Mouse (Mus musculus) neural tube, embryonic 14.5 days (tissue): Measurements from ENCODE around the gene Slfnl1. TPM values are rescaled to one million over a fixed set of nuclear protein-coding genes. Genes with fewer than 3 reads are reported as not detected.

Source experiments
- ATAC-seq: fragments of 200-750 bp; cut with Nextera tagmentation; 2 replicates; pipeline ENCODE4 v1.8.0; 2017; ENCODE audit warnings: low read depth, mild to moderate bottlenecking, moderate TSS enrichment, moderate library complexity
- H3K27ac ChIP-seq: fragments of 300-500 bp; sonication (generic); 2 replicates; pipeline ENCODE4 v1.5.1; 2014; ENCODE audit warnings: low read depth, mild to moderate bottlenecking, control low read depth, low read length, moderate library complexity, mixed read lengths
- H3K27me3 ChIP-seq: fragments of 300-500 bp; sonication (generic); 2 replicates; pipeline ENCODE4 v1.6.1; 2014; ENCODE audit warnings: low read length; ENCODE audit not compliant: control insufficient read depth, insufficient read depth
- H3K36me3 ChIP-seq: fragments of 300-500 bp; sonication (generic); 2 replicates; pipeline ENCODE4 v1.6.1; 2014; ENCODE audit warnings: low read length, mixed read lengths; ENCODE audit not compliant: control insufficient read depth, insufficient read depth
- H3K4me1 ChIP-seq: fragments of 300-500 bp; sonication (generic); 2 replicates; pipeline ENCODE4 v1.6.1; 2014; ENCODE audit warnings: low read length; ENCODE audit not compliant: control insufficient read depth, insufficient read depth
- H3K4me2 ChIP-seq: fragments of 300-500 bp; sonication (generic); 2 replicates; pipeline ENCODE4 v1.6.1; 2014; ENCODE audit warnings: mild to moderate bottlenecking, low read depth, low read length, control low read depth
- H3K4me3 ChIP-seq: fragments of 300-500 bp; sonication (generic); 2 replicates; pipeline ENCODE4 v1.5.1; 2014; ENCODE audit warnings: low read depth, low read length, control low read depth, mixed read lengths
- H3K9ac ChIP-seq: fragments of 300-500 bp; sonication (generic); replicated peaks from 2 replicates; pipeline ENCODE4 v1.6.1; 2014; ENCODE audit warnings: low read depth, mild to moderate bottlenecking, control low read depth, low read length, mixed read lengths
- H3K9me3 ChIP-seq: fragments of 300-500 bp; sonication (generic); 2 replicates; pipeline ENCODE4 v1.6.1; 2016; ENCODE audit warnings: low read length; ENCODE audit not compliant: control insufficient read depth
- WGBS: fragments of 180-500 bp; shearing (Covaris S2); extraction: QIAGEN DNeasy Blood & Tissue Kit; methylation state at CpG from one replicate; pipeline ENCODE4 v1.1.7; 2014; 5-methylcytosine and 5-hydroxymethylcytosine counted together
- polyA plus RNA-seq: library from polyadenylated mRNA; unstranded; fragments of >200 nt; fragmentation: Nextera tagmentation; extraction: Ambion mirVana; gene quantifications from 2 replicates; pipeline ENCODE4 v1.2.1, GENCODE M21; 2014

The Slfnl1 gene
- 0.15 TPM in 1 of 2 replicates, not detected in the other for polyA plus RNA-seq

DNA sequence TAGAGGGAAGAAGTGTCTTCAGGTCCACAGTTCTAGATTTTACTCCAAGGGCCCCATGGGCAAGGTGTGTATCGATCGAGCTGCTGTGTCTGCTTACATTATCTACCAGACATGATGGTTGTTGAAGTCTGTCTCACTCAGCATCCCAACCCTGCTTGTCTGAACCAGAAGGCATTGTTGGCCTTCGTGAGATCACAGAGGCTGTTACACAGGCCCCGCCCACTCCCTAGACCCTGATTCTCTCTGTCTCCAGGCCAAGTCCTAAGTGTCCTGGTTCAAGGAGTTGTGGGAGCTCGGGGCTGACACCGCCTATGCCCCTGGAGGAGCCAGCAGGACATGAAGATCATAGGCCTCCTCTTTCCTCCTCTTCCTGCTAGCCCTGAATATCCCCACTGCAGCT lies at the start of gene Slfnl1:
Slfnl1 (plus strand) TSS at position 246 of the 400 bp plus-strand sequence.
- Histone ChIP-seq H3K4me2 (no peak within 1 kb of the TSS), H3K4me1 (no peaks in the 10 kb centered on the region), H3K36me3 (peaks cover 37% of the 10 kb centered on the region), H3K27ac (no peak within 1 kb of the TSS), H3K4me3 (no peak within 1 kb of the TSS), H3K27me3 (no peaks in the 10 kb centered on the region), H3K9me3 (no peaks in the 10 kb centered on the region), H3K9ac (no peak within 1 kb of the TSS)
- WGBS = 90% methylated on average over 6 of the region's 6 CpGs
- no peak for ATAC-seq

DNA sequence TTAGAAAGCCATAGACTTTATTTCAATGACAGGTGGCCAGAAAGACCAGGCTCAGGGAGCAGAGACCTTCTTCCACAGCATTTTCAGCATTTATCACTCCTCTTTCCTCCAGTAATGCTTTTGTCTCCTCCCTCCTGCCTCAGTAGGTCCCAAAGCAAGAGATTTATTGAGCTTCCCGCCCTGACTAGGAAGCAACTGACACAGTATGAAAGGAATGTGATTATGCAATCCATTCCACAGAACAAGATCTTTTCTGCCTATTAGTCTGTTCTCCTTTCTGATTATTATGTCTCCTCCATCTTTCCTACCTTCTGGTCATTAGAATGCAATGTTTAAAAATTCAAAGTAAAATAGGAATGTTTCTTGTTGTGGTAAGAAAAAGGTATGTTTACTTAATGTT lies 44.3 kb upstream of the Slfnl1 start:
- H3K36me3 ChIP-seq = peaks cover 9% of the 10 kb centered on the region
- H3K4me1 ChIP-seq = no peaks in the 10 kb centered on the region
- H3K27ac ChIP-seq = no peak overlapping the region
- H3K9ac ChIP-seq = no peak overlapping the region
- WGBS = 17% methylated on average over 1 of the region's 1 CpGs
- H3K27me3 ChIP-seq = no peaks in the 10 kb centered on the region
- no peak overlapping the region for H3K4me3 ChIP-seq
- ATAC-seq = no peak
- H3K4me2 ChIP-seq = no peak overlapping the region
- no peaks in the 10 kb centered on the region for H3K9me3 ChIP-seq

DNA sequence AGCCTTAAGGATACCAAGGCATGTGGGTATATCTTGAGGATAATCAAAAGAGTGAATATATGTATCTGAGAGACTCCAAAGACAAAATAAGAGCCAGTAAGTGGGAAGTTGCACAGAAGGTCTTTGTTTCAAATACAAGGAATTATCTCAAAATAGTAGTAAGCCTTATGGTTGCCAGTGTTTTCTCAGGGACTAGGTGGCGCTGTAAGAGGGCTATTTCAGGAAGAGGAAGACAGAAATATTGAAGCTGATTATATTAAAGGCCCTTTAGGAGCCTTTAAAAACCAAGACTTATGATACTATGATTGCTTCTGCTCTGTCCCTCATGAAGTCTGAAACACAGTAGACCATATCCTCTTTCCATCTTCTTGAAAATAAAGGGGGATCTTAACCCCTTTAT lies 25.1 kb upstream of the Slfnl1 start:
- no peak overlapping the region for H3K9ac ChIP-seq
- H3K9me3 ChIP-seq = 0 out of 2 replicates have a peak, but pooled peaks cover 3% of the 10 kb centered on the region
- WGBS = 85% methylated on average over 1 of the region's 1 CpGs
- H3K27ac ChIP-seq = no peak overlapping the region
- H3K4me1 ChIP-seq = no peaks in the 10 kb centered on the region
- H3K4me2 ChIP-seq = no peak overlapping the region
- no peaks in the 10 kb centered on the region for H3K27me3 ChIP-seq
- H3K36me3 ChIP-seq = peaks cover 33% of the 10 kb centered on the region
- ATAC-seq = no peak
- H3K4me3 ChIP-seq = no peak overlapping the region

DNA sequence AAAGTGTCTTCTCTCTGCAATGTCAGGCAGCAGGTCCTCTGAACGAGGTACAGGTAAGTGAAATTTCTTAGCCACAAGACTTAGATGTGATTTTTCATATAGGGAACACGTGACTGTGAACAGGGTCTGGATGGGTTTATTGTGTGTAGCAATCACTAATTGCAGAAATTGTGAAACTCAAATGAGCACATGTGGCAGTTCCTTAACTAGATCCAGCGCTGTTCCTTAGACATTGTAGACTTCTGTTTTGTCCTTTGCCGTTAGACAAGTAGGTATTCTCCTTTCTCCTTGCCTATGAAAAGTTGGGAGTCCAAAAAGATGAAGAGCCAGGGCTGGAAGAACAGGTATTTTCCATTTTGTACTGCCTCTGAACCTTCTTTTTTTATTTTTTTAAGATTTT lies 20.8 kb upstream of the Slfnl1 start:
- no peaks in the 10 kb centered on the region for H3K4me1 ChIP-seq
- 0 out of 2 replicates have a peak, but pooled peaks cover 3% of the 10 kb centered on the region for H3K9me3 ChIP-seq
- H3K4me2 ChIP-seq = no peak overlapping the region
- no peaks in the 10 kb centered on the region for H3K27me3 ChIP-seq
- no peak overlapping the region for H3K27ac ChIP-seq
- ATAC-seq = no peak
- no peak overlapping the region for H3K4me3 ChIP-seq
- no peak overlapping the region for H3K9ac ChIP-seq
- WGBS = 97% methylated on average over 4 of the region's 4 CpGs
- peaks cover 32% of the 10 kb centered on the region for H3K36me3 ChIP-seq

DNA sequence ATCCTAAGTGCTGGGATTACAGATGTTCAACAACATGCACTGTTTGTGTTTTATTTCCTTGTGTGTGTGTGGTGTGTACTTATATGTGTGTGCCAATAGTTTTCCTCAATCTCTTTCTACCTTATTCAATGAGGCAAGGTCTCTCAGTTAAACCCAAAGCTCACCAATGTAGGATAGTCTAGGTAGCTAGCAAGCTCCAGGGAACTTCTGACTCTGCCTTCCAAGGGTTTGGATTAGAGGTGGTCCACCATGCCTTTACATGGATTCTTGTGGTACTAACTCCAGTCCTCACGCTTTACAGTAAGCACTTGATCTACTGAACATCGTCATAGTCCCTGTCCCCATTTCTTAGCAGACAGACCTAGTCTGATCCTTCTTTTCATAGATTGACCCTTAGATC lies 17.7 kb upstream of the Slfnl1 start:
- Histone ChIP-seq H3K36me3 (peaks cover 27% of the 10 kb centered on the region), H3K9me3 (0 out of 2 replicates have a peak, but pooled peaks cover 1% of the 10 kb centered on the region), H3K9ac (no peak overlapping the region), H3K4me2 (no peak overlapping the region), H3K27ac (no peak overlapping the region), H3K27me3 (no peaks in the 10 kb centered on the region), H3K4me3 (no peak overlapping the region), H3K4me1 (no peaks in the 10 kb centered on the region)
- no peak for ATAC-seq
- 98% methylated on average over 2 of the region's 2 CpGs for WGBS

DNA sequence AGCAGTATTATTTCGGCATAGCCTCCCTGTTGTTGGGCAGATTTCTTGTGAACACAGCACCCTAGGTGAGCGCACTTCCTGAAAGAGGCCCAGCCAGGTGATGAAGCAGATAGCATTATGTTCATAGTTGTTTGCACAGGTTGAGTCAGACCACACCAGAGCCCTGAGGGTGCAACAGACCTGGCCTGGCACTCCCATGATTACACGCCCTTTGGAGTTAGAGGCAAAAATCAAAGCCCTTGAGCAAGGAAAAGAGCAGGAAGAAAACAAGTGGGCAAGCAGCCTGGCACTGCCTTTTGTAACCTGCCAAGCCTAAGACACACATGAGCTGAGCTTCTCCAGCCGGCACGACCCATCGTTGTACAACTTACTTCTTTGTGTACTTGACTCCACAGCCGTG lies 15.5 kb upstream of the Slfnl1 start:
- WGBS = 98% methylated on average over 7 of the region's 7 CpGs
- Histone ChIP-seq H3K9me3 (no peaks in the 10 kb centered on the region), H3K4me1 (no peaks in the 10 kb centered on the region), H3K27ac (no peak overlapping the region), H3K9ac (no peak overlapping the region), H3K4me3 (no peak overlapping the region), H3K4me2 (no peak overlapping the region), H3K27me3 (no peaks in the 10 kb centered on the region), H3K36me3 (peaks cover 36% of the 10 kb centered on the region)
- ATAC-seq = no peak

DNA sequence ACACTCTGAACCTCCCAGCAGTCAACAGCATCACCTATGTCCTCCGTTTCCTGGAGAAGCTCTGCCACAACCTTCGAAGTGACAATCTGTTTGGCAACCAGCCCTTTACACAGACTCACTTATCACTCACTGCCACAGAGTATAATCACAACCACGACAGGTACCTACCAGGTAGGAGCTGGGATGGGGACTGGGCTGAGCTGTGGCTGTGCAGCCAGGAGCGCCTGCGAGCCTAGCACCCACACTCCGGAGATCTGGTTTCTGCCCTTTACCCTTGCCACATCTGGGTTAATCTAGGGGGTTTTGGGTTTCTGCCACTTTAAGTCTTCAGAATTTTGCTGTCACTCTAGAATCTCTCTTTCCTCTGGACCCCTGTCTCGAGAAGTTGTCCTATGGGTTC lies 15.1 kb upstream of the Slfnl1 start:
- H3K4me2 ChIP-seq = no peak overlapping the region
- H3K4me1 ChIP-seq = no peaks in the 10 kb centered on the region
- no peak overlapping the region for H3K9ac ChIP-seq
- ATAC-seq = no peak
- no peak overlapping the region for H3K27ac ChIP-seq
- 97% methylated on average over 7 of the region's 7 CpGs for WGBS
- H3K9me3 ChIP-seq = no peaks in the 10 kb centered on the region
- H3K4me3 ChIP-seq = no peak overlapping the region
- H3K27me3 ChIP-seq = no peaks in the 10 kb centered on the region
- H3K36me3 ChIP-seq = peaks cover 41% of the 10 kb centered on the region

DNA sequence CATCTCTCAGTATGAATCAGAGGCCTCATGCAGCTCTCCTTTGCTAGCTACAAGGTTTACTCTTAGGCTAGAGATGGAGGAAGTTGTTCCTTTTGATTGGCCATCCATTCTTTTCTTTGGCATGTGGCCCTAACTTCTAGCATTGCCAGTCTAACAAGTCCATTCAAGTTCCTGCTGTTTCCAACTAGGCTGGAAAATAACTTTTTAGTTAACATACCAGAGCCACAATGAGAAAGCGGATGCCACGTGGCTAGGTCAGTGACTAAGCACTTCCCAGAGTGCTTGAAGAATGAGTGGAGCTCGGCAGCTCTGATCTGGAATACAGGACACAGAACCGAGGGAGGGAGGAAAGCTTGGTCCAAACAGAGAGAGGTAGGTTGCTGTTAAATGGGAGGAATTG lies 14.7 kb upstream of the Slfnl1 start:
- Histone ChIP-seq H3K36me3 (peaks cover 45% of the 10 kb centered on the region), H3K4me1 (no peaks in the 10 kb centered on the region), H3K9me3 (no peaks in the 10 kb centered on the region), H3K4me3 (no peak overlapping the region), H3K27ac (no peak overlapping the region), H3K4me2 (no peak overlapping the region), H3K27me3 (no peaks in the 10 kb centered on the region), H3K9ac (no peak overlapping the region)
- 86% methylated on average over 4 of the region's 4 CpGs for WGBS
- no peak for ATAC-seq

DNA sequence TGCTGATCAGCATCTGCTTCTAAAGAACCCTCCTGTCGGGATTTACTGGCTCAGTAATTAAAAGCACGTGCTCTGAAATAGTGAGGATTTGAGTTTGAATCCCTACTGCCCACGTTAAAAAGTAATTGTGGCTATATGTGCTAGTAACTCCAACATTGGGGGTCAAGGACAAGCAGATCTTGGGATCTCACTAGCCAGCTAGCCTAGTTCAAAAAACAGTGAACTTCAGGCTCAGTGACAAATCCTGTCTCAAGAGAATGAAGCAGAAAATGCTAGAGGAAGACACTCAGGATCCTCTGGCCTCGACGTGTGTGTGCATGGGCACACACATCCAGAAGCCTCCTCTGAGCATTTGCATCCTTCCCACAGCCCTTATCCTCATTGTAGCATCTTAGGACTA lies 10.3 kb upstream of the Slfnl1 start:
- no peaks in the 10 kb centered on the region for H3K9me3 ChIP-seq

DNA sequence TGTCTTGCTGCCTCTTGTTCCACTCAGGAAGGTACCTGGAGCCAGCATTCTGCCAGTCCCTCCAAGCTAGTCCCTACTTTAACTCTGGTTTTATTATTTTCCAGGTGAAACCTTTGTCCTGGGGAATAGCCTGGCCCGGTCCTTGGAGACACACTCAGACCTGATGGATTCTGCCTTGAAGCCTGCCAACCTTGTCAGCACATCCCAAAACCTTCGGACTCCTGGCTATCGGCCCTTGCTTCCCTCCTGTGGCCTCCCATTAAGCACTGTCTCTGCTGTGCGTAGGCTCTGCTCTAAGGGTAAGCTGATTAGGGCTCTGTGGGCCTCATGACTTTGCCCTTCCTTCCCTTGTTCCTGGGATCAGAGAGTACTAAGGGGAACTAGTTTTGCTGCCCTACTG lies 9.7 kb upstream of the Slfnl1 start:
- Histone ChIP-seq H3K27ac (no peak overlapping the region), H3K36me3 (peaks cover 56% of the 10 kb centered on the region), H3K27me3 (no peaks in the 10 kb centered on the region), H3K9me3 (no peaks in the 10 kb centered on the region), H3K4me2 (no peak overlapping the region), H3K9ac (no peak overlapping the region), H3K4me3 (no peak overlapping the region), H3K4me1 (no peaks in the 10 kb centered on the region)
- 89% methylated on average over 4 of the region's 4 CpGs for WGBS
- no peak for ATAC-seq

More for the DNA sequence above, 10.3 kb upstream of the Slfnl1 start:
- H3K27me3 ChIP-seq = no peaks in the 10 kb centered on the region
- no peak overlapping the region for H3K27ac ChIP-seq
- no peaks in the 10 kb centered on the region for H3K4me1 ChIP-seq
- WGBS = 72% methylated on average over 5 of the region's 5 CpGs
- H3K4me2 ChIP-seq = no peak overlapping the region
- H3K9ac ChIP-seq = no peak overlapping the region
- no peak for ATAC-seq
- H3K36me3 ChIP-seq = peaks cover 59% of the 10 kb centered on the region
- H3K4me3 ChIP-seq = no peak overlapping the region
